Comparison of ENCODE assay signal across 7 mouse cellular contexts in genomic region chr2:32362817-32363340, GRCm38 (mm10). TPM values are rescaled to one million over a fixed set of nuclear protein-coding genes. Genes with fewer than 3 reads are reported as not detected.
A peak's percentile ranks its signal among the peaks of the same experiment; 100 is the strongest.
DNase-seq lines count a peak whose midpoint lies in the region; ATAC-seq lines count a peak whose summit lies in the region.

No protein-coding gene starts in this region.

- WGBS in limb, embryonic 13.5 days, result under 1% methylated on average over 53 of the region's 53 CpGs
- under 1% methylated on average over 46 of the region's 53 CpGs for WGBS in midbrain, embryonic 15.5 days

- peaks cover 12% of the 10 kb centered on the region for H3K27me3 ChIP-seq in limb, embryonic 13.5 days
- H3K27me3 ChIP-seq in midbrain, embryonic 15.5 days (replicated peaks), result 0 out of 2 replicates have a peak, but pooled peaks cover 3% of the 10 kb centered on the region

- H3K4me1 ChIP-seq in limb, embryonic 13.5 days, result peaks cover 20% of the 10 kb centered on the region
- peaks cover 27% of the 10 kb centered on the region for H3K4me1 ChIP-seq in midbrain, embryonic 15.5 days

- H3K9ac ChIP-seq in limb, embryonic 13.5 days, result peak overlapping the region; percentile 86
- peak overlapping the region; percentile 82 for H3K9ac ChIP-seq in midbrain, embryonic 15.5 days

- no peaks in the 10 kb centered on the region for H3K9me3 ChIP-seq in limb, embryonic 13.5 days
- no peaks in the 10 kb centered on the region for H3K9me3 ChIP-seq in midbrain, embryonic 15.5 days

- peak; percentile 80 for ATAC-seq in limb, embryonic 13.5 days (ENCODE audit: low FRiP score, low read depth)
- ATAC-seq in midbrain, embryonic 15.5 days (replicated peaks), result peak; percentile 86

- H3K36me3 ChIP-seq in limb, embryonic 13.5 days, result peaks cover 33% of the 10 kb centered on the region
- H3K36me3 ChIP-seq in midbrain, embryonic 15.5 days (replicated peaks), result peaks cover 7% of the 10 kb centered on the region

- DNase-seq in adrenal gland, postnatal 10 days, result peak; percentile 97
- DNase-seq in embryo, embryonic 9.5 days (ENCODE audit: extremely low spot score), result peak; percentile 90
- DNase-seq in heart, adult 11 months, result peak; percentile 100
- peak; percentile 94 for DNase-seq in kidney, adult 18-20 months
- DNase-seq in spleen, adult 18-20 months, result peak; percentile 80 to 92

- H3K4me3 ChIP-seq in limb, embryonic 13.5 days, result peak overlapping the region; percentile 86
- peak overlapping the region; percentile 96 for H3K4me3 ChIP-seq in midbrain, embryonic 15.5 days

- peak overlapping the region; percentile 90 for H3K27ac ChIP-seq in limb, embryonic 13.5 days
- peak overlapping the region; percentile 91 for H3K27ac ChIP-seq in midbrain, embryonic 15.5 days

- peak overlapping the region; percentile 83 for H3K4me2 ChIP-seq in limb, embryonic 13.5 days (replicated peaks)
- H3K4me2 ChIP-seq in midbrain, embryonic 15.5 days, result peak overlapping the region; percentile 69

RNA-seq across cellular contexts. Expression of gene Dnm1, which starts 9.7 kb away (rescaled TPM):
- 10 to 100 TPM; 15.8 to 23.8 TPM for total RNA-seq in adrenal gland, postnatal 10 days (2021)
- polyA plus RNA-seq in limb, embryonic 13.5 days (2015; fragmentation: Nextera tagmentation; extraction: Ambion mirVana), result 32.4 and 32.5 TPM in 2 replicates
- polyA plus RNA-seq in midbrain, embryonic 15.5 days (2015; fragmentation: Nextera tagmentation; extraction: Ambion mirVana), result 78.4 and 79.0 TPM in 2 replicates

RNA-seq across cellular contexts. Expression of gene Ciz1, which starts 10.8 kb away (rescaled TPM):
- total RNA-seq in adrenal gland, postnatal 10 days (2021), result 10 to 100 TPM; 49.0 to 63.5 TPM
- polyA plus RNA-seq in limb, embryonic 13.5 days (2015; fragmentation: Nextera tagmentation; extraction: Ambion mirVana), result 49.8 and 54.9 TPM in 2 replicates
- 62.5 and 64.4 TPM in 2 replicates for polyA plus RNA-seq in midbrain, embryonic 15.5 days (2015; fragmentation: Nextera tagmentation; extraction: Ambion mirVana)

RNA-seq across cellular contexts. Expression of gene 1110008P14Rik, which starts 18.9 kb away (rescaled TPM):
- 100 to 1,000 TPM; 143 to 149 TPM for total RNA-seq in adrenal gland, postnatal 10 days (2021)
- 45.8 and 48.7 TPM in 2 replicates for polyA plus RNA-seq in limb, embryonic 13.5 days (2015; fragmentation: Nextera tagmentation; extraction: Ambion mirVana)
- polyA plus RNA-seq in midbrain, embryonic 15.5 days (2015; fragmentation: Nextera tagmentation; extraction: Ambion mirVana), result 116 and 117 TPM in 2 replicates

RNA-seq across cellular contexts. Expression of gene Lcn2, which starts 25.2 kb away (rescaled TPM):
- total RNA-seq in adrenal gland, postnatal 10 days (2021), result 10 to 100 TPM; 12.0 to 21.8 TPM
- 0.27 and 0.36 TPM in 2 replicates for polyA plus RNA-seq in limb, embryonic 13.5 days (2015; fragmentation: Nextera tagmentation; extraction: Ambion mirVana)
- polyA plus RNA-seq in midbrain, embryonic 15.5 days (2015; fragmentation: Nextera tagmentation; extraction: Ambion mirVana), result 0.44 and 0.83 TPM in 2 replicates

RNA-seq across cellular contexts. Expression of gene Ptges2, which starts 32.8 kb away (rescaled TPM):
- total RNA-seq in adrenal gland, postnatal 10 days (2021), result 10 to 100 TPM; 91.7 to 98.5 TPM
- 29.8 and 30.1 TPM in 2 replicates for polyA plus RNA-seq in limb, embryonic 13.5 days (2015; fragmentation: Nextera tagmentation; extraction: Ambion mirVana)
- polyA plus RNA-seq in midbrain, embryonic 15.5 days (2015; fragmentation: Nextera tagmentation; extraction: Ambion mirVana), result 51.3 and 54.2 TPM in 2 replicates

Comparison
In these comparisons a context has a peak if more than half of its experiments do, and no peak if none do; other contexts are left out.
1. Peak in every context shown above with its lines: DNase-seq, ATAC-seq, H3K4me3 ChIP-seq and H3K27ac ChIP-seq.